Mouse (Mus musculus): ENCODE measurements around the gene Elavl1.

DNA sequence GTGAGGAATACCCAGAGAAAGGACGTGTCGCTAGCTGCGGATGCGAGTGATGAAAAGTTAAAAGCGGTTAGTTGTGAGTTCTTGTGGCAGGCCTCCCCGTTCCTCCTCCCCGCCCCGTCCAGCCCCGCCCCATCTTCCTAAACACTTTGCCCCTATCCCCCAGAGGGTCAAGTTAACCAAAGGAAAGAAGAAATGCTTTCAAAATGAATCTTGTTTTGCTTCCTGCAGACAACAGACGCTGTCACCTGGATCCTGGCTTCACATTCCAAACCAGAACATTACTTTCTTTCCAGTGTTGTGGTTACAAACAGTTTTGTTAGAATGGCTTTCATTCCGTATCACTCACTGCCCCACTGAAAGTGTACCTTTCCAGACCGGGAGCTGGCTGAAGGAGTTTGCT, 23.1 kb upstream of the Elavl1 start:
- TF ChIP-seq CTCF (IDR thresholded peaks at IDR 0.05; ENCODE audit: low read depth) (no peak), EP300 (IDR thresholded peaks at IDR 0.05; ENCODE audit: low read depth) (no peak)
